Comparison of ENCODE assay signal across 8 mouse cellular contexts in the genomic region with DNA sequence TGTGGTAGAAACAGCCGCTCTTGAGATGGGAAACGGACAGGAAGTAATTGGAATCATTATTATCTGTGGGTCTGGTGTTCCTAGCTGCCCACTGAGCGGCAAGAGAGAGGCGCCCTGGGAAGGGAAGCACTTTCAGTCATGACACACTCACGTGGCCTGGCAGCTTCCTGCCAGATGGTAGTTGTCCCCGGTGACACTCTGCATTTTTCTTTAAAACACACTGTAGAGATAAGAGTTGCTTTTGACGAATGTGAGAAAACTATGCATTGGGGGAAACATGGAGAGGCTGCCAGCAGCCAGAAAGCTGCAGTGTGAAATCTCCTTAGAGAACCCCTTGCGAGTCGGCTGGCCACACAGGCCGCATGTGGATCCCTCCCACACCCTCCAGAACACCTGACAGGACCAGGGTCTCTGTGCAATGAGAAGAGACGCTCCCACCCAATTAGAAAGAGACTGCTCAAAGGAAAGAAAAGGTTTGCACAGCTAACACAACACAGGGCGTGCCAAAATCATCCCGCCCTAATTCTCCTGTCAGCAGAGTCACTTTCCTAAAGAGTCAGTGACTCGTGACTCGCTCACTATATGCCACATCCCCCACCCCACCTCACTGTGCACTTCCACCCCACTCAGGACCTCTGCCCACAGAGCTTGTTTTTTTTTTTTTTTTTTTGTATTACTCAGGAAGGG.
A peak's percentile ranks its signal among the peaks of the same experiment; 100 is the strongest.
DNase-seq lines count a peak whose midpoint lies in the region; ATAC-seq lines count a peak whose summit lies in the region.
"Had no signal": no experiment of that assay in that cellular context is flagged by ENCODE, and none has a peak within 500 bp of the region (broad histone marks: within the 10 kb centered on the region; RNA-seq: fewer than 3 reads in every experiment).

No protein-coding gene starts in this region.

- 0 out of 2 replicates have a peak overlapping the region, but pooled peaks have one; percentile 1 for H3K27ac ChIP-seq in intestine, embryonic 15.5 days
- peak overlapping the region; percentile 71 for H3K27ac ChIP-seq in macrophage
- H3K27ac ChIP-seq: limb, embryonic 13.5 days had no signal

- H3K36me3 ChIP-seq in intestine, embryonic 15.5 days = no peaks in the 10 kb centered on the region
- H3K36me3 ChIP-seq in macrophage (ENCODE audit: inconsistent target) = no peaks in the 10 kb centered on the region
- H3K36me3 ChIP-seq: limb, embryonic 13.5 days had no signal

- H3K9me3 ChIP-seq in intestine, embryonic 15.5 days = no peaks in the 10 kb centered on the region
- H3K9me3 ChIP-seq: limb, embryonic 13.5 days had no signal

- peaks cover 18% of the 10 kb centered on the region for H3K4me1 ChIP-seq in intestine, embryonic 15.5 days (replicated peaks)

- ATAC-seq in granulocyte monocyte progenitor cell, adult 5-6 weeks (replicated peaks; ENCODE audit: poor library complexity, severe bottlenecking) = peak; percentile 30
- ATAC-seq in intestine, embryonic 15.5 days = peak; percentile 37; the same call in 1 of the 2 replicates

- no peak overlapping the region for H3K4me3 ChIP-seq in intestine, embryonic 15.5 days (replicated peaks)
- no peak overlapping the region for H3K4me3 ChIP-seq in macrophage (ENCODE audit: inconsistent target)
- H3K4me3 ChIP-seq: limb, embryonic 13.5 days had no signal

- H3K9ac ChIP-seq in intestine, embryonic 15.5 days = no peak overlapping the region
- H3K9ac ChIP-seq: limb, embryonic 13.5 days had no signal

- H3K79me2 ChIP-seq in macrophage (ENCODE audit: inconsistent target) = no peaks in the 10 kb centered on the region

- peak; percentile 14 for DNase-seq in right cerebral cortex, adult 18-20 months
- DNase-seq in right cerebral cortex, postnatal 25 days = no peak
- DNase-seq in thymus, postnatal 4 days = peak; percentile 77
- DNase-seq in adipocyte (ENCODE audit: low spot score) = no peak

- 39% methylated on average over 15 of the region's 15 CpGs for whole genome bisulfite sequencing in intestine, embryonic 15.5 days
- WGBS in macrophage (ENCODE audit: missing documents) = 32% methylated on average over 15 of the region's 15 CpGs

- no peaks in the 10 kb centered on the region for H3K27me3 ChIP-seq in intestine, embryonic 15.5 days (replicated peaks)
- H3K27me3 ChIP-seq: limb, embryonic 13.5 days had no signal

- no peak overlapping the region for H3K4me2 ChIP-seq in intestine, embryonic 15.5 days (replicated peaks)
- H3K4me2 ChIP-seq: limb, embryonic 13.5 days had no signal

Comparison
In these comparisons a context has a peak if more than half of its experiments do, and no peak if none do; other contexts are left out.
1. DNase-seq: peak in right cerebral cortex, adult 18-20 months (single experiment) and thymus, postnatal 4 days (single experiment); none in right cerebral cortex, postnatal 25 days (single experiment) and adipocyte (single experiment).